Mouse (Mus musculus) retina, postnatal 1 day (tissue): ENCODE measurements at regions not wholly inside any gene's neighbourhood (a gene's known extent, or its start where the extent isn't known, plus 50 kb on each side); places are given as distances from the start of the nearest gene placed in this dataset.
A peak's percentile ranks its signal among the peaks of the same experiment; 100 is the strongest.

Source experiments
- DNase-seq: peaks from one replicate; pipeline ENCODE4 v3.0.0-alpha.2; 2012

GRCm38 (mm10) chr2:174532671-174533363, 59.9 kb upstream of the Prelid3b start:
- DNase-seq, result peak; percentile 41

GRCm38 (mm10) chr2:174540717-174541116, 67.8 kb upstream of the Prelid3b start:
- no peak for DNase-seq

GRCm38 (mm10) chr2:174547207-174547606, 74.3 kb upstream of the Prelid3b start:
- no peak for DNase-seq

- DNase-seq, result no peak
Measured at GRCm38 (mm10) chr2:174547701-174548100, 74.8 kb upstream of the Prelid3b start.

GRCm38 (mm10) chr2:174548776-174549175, 75.9 kb upstream of the Prelid3b start:
- DNase-seq, result no peak

DNA sequence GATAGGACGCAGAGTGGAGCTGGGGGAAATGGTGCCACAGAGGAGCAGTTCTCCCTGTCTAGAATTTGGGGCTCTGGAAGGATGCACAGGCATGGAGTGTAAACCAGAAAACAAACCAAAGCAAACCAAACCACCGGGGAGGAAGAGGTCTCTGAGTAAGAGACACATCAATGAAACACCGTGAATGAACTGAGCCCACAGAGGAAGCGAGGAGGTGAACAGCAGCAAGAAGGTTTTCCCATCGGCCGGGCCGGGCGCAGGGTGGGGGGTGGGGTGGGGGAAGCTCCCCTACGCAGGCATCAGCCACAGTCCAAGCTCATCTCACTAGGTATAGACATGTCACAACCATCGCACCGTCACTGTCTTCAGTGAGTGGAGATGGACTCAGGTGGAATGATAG, 82.9 kb upstream of the Prelid3b start:
- no peak for DNase-seq

- peak; percentile 59 for DNase-seq
Measured at GRCm38 (mm10) chr2:174561828-174562429, 81.4 kb upstream of the Zfp831 start.

- no peak for DNase-seq
Measured at GRCm38 (mm10) chr2:174563917-174564316, 79.4 kb upstream of the Zfp831 start.

GRCm38 (mm10) chr2:174564817-174565216, 78.5 kb upstream of the Zfp831 start:
- no peak for DNase-seq

DNA sequence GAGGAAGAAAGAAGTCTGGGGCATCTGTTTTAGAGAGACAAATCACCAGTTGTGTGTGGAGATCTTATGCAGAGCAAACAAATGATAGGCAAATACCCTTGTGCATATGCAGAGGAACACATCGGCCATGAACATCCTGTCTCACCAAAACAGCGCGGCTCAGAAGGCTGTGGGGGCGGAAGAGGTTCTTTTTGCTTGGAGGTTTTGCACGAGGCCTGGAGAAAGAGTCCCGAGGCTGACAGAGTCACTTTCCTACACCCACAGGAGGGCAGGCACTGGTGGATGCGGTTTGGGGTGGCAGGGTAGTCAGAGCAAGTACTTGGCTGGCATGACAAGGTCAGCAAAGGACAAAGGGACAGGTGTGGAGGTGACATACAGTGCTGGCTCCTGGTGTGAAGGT, 77.4 kb upstream of the Zfp831 start:
- no peak for DNase-seq

- no peak for DNase-seq
Measured at GRCm38 (mm10) chr2:174566752-174567151, 76.6 kb upstream of the Zfp831 start.

GRCm38 (mm10) chr2:174574804-174575507, 68.4 kb upstream of the Zfp831 start:
- DNase-seq, result no peak

DNA sequence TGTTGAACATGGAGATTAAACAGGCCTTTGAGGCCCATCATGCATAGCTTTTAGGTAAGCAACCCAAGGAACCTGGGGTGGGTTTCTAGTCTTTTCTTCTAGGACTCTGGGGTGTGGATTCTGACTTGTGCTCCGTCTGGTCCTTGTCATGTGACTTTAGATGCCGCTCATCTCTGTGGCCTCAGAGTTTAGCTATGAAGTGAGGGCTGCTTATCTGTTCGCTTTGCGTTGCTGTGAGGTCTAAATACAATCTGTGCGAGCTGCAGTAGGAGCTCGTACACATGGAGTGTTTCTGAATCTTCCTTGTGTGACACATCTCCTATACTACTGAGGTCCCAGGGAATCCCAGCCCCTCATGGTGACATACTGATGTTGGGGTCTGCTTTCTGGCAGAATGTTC, 67.8 kb upstream of the Zfp831 start:
- no peak for DNase-seq

DNA sequence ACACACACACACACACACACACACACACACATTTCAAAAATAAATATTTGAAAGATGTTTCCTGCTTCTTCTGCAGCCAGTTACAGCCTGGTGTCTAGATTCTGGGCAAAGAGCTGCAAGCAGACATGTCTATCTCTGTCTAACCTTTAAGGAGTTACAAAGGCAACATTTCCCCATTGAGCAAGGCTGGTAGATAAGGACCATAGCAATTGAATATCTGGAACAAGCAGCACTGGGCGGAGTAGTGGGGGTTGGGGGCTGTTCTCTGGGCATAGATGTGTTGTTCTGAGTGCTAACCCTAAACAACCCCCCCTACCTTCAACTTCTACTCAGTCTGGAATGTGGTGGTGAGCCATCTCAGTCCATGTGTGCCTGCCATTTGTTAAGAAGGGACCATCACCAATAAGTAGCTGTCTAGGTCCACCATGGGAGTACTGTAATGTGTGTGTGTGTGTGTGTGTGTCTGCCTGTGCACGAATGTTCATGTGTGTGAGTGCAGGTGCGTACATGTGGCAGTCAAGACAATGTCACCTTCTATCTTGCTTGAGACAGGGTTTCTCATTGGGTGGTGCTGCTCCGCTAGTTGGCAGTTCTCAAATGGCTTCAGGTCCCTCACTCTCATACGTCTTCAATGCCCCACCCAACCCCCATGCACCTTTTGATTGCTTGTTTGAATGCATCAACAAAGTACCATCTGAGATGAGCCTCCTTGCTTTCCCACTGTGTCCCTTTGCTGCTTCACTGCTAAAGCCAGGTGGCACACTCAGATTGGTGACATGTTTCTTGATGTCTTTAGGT, 62.2 kb upstream of the Zfp831 start:
- DNase-seq, result no peak

GRCm38 (mm10) chr2:174584272-174584671, 59.1 kb upstream of the Zfp831 start:
- no peak for DNase-seq
